Mouse (Mus musculus): ENCODE measurements at regions not wholly inside any gene's neighbourhood (a gene's known extent, or its start where the extent isn't known, plus 50 kb on each side); places are given as distances from the start of the nearest gene placed in this dataset.

GRCm38 (mm10) chr7:72687356-72687755 lies 380.9 kb upstream of the Mctp2 start:
- 20% methylated on average over 4 of the region's 4 CpGs for WGBS
- no peaks in the 10 kb centered on the region for H3K36me3 ChIP-seq (ENCODE audit: control insufficient read depth, insufficient read depth)
- H3K9me3 ChIP-seq (ENCODE audit: control insufficient read depth) = no peaks in the 10 kb centered on the region
- TF ChIP-seq CTCF (IDR thresholded peaks at IDR 0.05; ENCODE audit: low read depth) = no peak
- no peak for ATAC-seq
- no peak overlapping the region for H3K4me3 ChIP-seq (ENCODE audit: low read depth, low read length)
- H3K4me1 ChIP-seq (replicated peaks; ENCODE audit: control insufficient read depth, insufficient read depth, low read length) = no peaks in the 10 kb centered on the region
- no peaks in the 10 kb centered on the region for H3K27me3 ChIP-seq (replicated peaks; ENCODE audit: control insufficient read depth, insufficient read depth, low read length)
- H3K27ac ChIP-seq (ENCODE audit: low read depth, low read length) = no peak overlapping the region
- H3K4me2 ChIP-seq (replicated peaks; ENCODE audit: low read depth) = no peak overlapping the region
- H3K9ac ChIP-seq (ENCODE audit: low read depth, low read length) = no peak overlapping the region

GRCm38 (mm10) chr7:72691396-72691795 lies 385.0 kb upstream of the Mctp2 start:
- Histone ChIP-seq H3K9ac (ENCODE audit: low read depth, low read length) (no peak overlapping the region), H3K9me3 (ENCODE audit: control insufficient read depth) (no peaks in the 10 kb centered on the region), H3K27me3 (replicated peaks; ENCODE audit: control insufficient read depth, insufficient read depth, low read length) (no peaks in the 10 kb centered on the region), H3K36me3 (ENCODE audit: control insufficient read depth, insufficient read depth) (no peaks in the 10 kb centered on the region), H3K4me1 (replicated peaks; ENCODE audit: control insufficient read depth, insufficient read depth, low read length) (no peaks in the 10 kb centered on the region), H3K27ac (ENCODE audit: low read depth, low read length) (no peak overlapping the region), H3K4me2 (replicated peaks; ENCODE audit: low read depth) (no peak overlapping the region), H3K4me3 (ENCODE audit: low read depth, low read length) (no peak overlapping the region)
- no peak for TF ChIP-seq CTCF (IDR thresholded peaks at IDR 0.05; ENCODE audit: low read depth)
- ATAC-seq = no peak
- 85% methylated on average over 3 of the region's 3 CpGs for WGBS

GRCm38 (mm10) chr7:72691859-72692258 lies 385.5 kb upstream of the Mctp2 start:
- ATAC-seq = no peak
- 77% methylated on average over 9 of the region's 9 CpGs for WGBS
- Histone ChIP-seq H3K4me3 (ENCODE audit: low read depth, low read length) (no peak overlapping the region), H3K27ac (ENCODE audit: low read depth, low read length) (no peak overlapping the region), H3K4me2 (replicated peaks; ENCODE audit: low read depth) (no peak overlapping the region), H3K9me3 (ENCODE audit: control insufficient read depth) (no peaks in the 10 kb centered on the region), H3K4me1 (replicated peaks; ENCODE audit: control insufficient read depth, insufficient read depth, low read length) (no peaks in the 10 kb centered on the region), H3K9ac (ENCODE audit: low read depth, low read length) (no peak overlapping the region), H3K36me3 (ENCODE audit: control insufficient read depth, insufficient read depth) (no peaks in the 10 kb centered on the region), H3K27me3 (replicated peaks; ENCODE audit: control insufficient read depth, insufficient read depth, low read length) (no peaks in the 10 kb centered on the region)
- no peak for TF ChIP-seq CTCF (IDR thresholded peaks at IDR 0.05; ENCODE audit: low read depth)

- Histone ChIP-seq H3K36me3 (ENCODE audit: control insufficient read depth, insufficient read depth) (no peaks in the 10 kb centered on the region), H3K9me3 (ENCODE audit: control insufficient read depth) (no peaks in the 10 kb centered on the region), H3K27me3 (replicated peaks; ENCODE audit: control insufficient read depth, insufficient read depth, low read length) (no peaks in the 10 kb centered on the region), H3K4me2 (replicated peaks; ENCODE audit: low read depth) (no peak overlapping the region), H3K9ac (ENCODE audit: low read depth, low read length) (no peak overlapping the region), H3K4me1 (replicated peaks; ENCODE audit: control insufficient read depth, insufficient read depth, low read length) (no peaks in the 10 kb centered on the region), H3K27ac (ENCODE audit: low read depth, low read length) (no peak overlapping the region), H3K4me3 (ENCODE audit: low read depth, low read length) (no peak overlapping the region)
- ATAC-seq = no peak
- TF ChIP-seq CTCF (IDR thresholded peaks at IDR 0.05; ENCODE audit: low read depth) = no peak
- 82% methylated on average over 3 of the region's 3 CpGs for WGBS
These were observed 390.3 kb upstream of the Mctp2 start for GRCm38 (mm10) chr7:72696736-72697135.

- no peaks in the 10 kb centered on the region for H3K36me3 ChIP-seq (ENCODE audit: control insufficient read depth, insufficient read depth)
- no peaks in the 10 kb centered on the region for H3K9me3 ChIP-seq (ENCODE audit: control insufficient read depth)
- H3K4me3 ChIP-seq (ENCODE audit: low read depth, low read length) = no peak overlapping the region
- WGBS = 71% methylated on average over 5 of the region's 5 CpGs
- H3K27ac ChIP-seq (ENCODE audit: low read depth, low read length) = no peak overlapping the region
- H3K9ac ChIP-seq (ENCODE audit: low read depth, low read length) = no peak overlapping the region
- no peak for TF ChIP-seq CTCF (IDR thresholded peaks at IDR 0.05; ENCODE audit: low read depth)
- no peak overlapping the region for H3K4me2 ChIP-seq (replicated peaks; ENCODE audit: low read depth)
- ATAC-seq = no peak
- no peaks in the 10 kb centered on the region for H3K4me1 ChIP-seq (replicated peaks; ENCODE audit: control insufficient read depth, insufficient read depth, low read length)
- no peaks in the 10 kb centered on the region for H3K27me3 ChIP-seq (replicated peaks; ENCODE audit: control insufficient read depth, insufficient read depth, low read length)
These were observed 397.4 kb upstream of the Mctp2 start for GRCm38 (mm10) chr7:72703652-72704341.

- TF ChIP-seq CTCF (IDR thresholded peaks at IDR 0.05; ENCODE audit: low read depth) = 0 out of 2 replicates have a peak, but pooled peaks have one; percentile 20
- no peak for ATAC-seq
- no peak overlapping the region for H3K4me2 ChIP-seq (replicated peaks; ENCODE audit: low read depth)
- no peaks in the 10 kb centered on the region for H3K9me3 ChIP-seq (ENCODE audit: control insufficient read depth)
- H3K27me3 ChIP-seq (replicated peaks; ENCODE audit: control insufficient read depth, insufficient read depth, low read length) = no peaks in the 10 kb centered on the region
- no peak overlapping the region for H3K9ac ChIP-seq (ENCODE audit: low read depth, low read length)
- no peak overlapping the region for H3K4me3 ChIP-seq (ENCODE audit: low read depth, low read length)
- WGBS = 50% methylated on average over 8 of the region's 8 CpGs
- no peak overlapping the region for H3K27ac ChIP-seq (ENCODE audit: low read depth, low read length)
- no peaks in the 10 kb centered on the region for H3K36me3 ChIP-seq (ENCODE audit: control insufficient read depth, insufficient read depth)
- no peaks in the 10 kb centered on the region for H3K4me1 ChIP-seq (replicated peaks; ENCODE audit: control insufficient read depth, insufficient read depth, low read length)
These were observed 405.1 kb upstream of the Mctp2 start for GRCm38 (mm10) chr7:72711193-72712131.
